Mouse (Mus musculus): ENCODE results near the gene Ccdc33.

DNA sequence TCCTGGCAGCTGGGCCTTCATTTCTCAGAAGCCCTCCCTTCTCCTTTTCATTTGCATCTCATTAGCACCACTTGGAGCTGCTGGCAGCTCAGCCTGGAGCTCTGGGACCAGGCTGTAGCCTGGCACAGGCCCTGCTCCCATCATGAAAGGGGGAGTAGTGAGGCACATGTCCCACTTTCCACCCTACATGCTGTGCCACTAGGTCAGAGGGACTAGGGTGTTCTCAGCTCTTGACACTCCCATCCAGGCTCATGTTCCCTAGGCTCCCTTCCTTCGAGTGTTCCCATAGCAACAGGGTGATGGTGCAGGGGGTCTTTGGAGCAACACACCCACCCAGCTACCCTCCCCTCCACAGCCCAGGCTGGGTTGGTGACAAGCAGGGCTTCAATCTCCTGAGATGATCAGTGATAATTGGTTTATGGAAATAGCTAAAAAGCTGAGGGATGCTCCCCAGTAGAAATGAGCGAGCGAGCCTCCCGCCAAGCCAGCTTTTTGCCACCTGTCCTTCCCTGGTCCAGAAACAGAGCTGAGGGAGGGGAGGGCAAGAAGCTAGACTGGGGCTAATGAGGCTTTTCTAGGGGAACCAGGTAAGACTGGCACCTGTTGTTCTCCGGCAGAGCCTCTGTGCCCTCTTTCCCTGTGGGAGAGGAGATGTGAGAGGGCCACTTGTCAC, 21.9 kb downstream of the Ccdc33 start:
- TF ChIP-seq CTCF (IDR thresholded peaks at IDR 0.05) (no peak), EP300 (IDR thresholded peaks at IDR 0.05; ENCODE audit: insufficient read depth, low read depth, low read length) (no peak)

Data from heart, adult 2 months (tissue).